Mouse (Mus musculus) hindbrain, embryonic 16.5 days (tissue): Measurements from ENCODE around the gene Sh3pxd2b. TPM values are rescaled to one million over a fixed set of nuclear protein-coding genes. Genes with fewer than 3 reads are reported as not detected.

Experiments used
- ATAC-seq: fragments of 200-750 bp; cut with Nextera tagmentation; 2 replicates; pipeline ENCODE4 v1.8.0; 2017; ENCODE audit warnings: moderate TSS enrichment, moderate library complexity
- H3K27ac ChIP-seq: fragments of 300-500 bp; sonication (generic); 2 replicates; pipeline ENCODE4 v1.5.1; 2014; ENCODE audit warnings: low read depth, mild to moderate bottlenecking, control low read depth, low read length, moderate library complexity
- H3K27me3 ChIP-seq: fragments of 300-500 bp; sonication (generic); replicated peaks from 2 replicates; pipeline ENCODE4 v1.6.1; 2014; ENCODE audit warnings: low read length; ENCODE audit not compliant: control insufficient read depth, insufficient read depth
- H3K36me3 ChIP-seq: fragments of 300-500 bp; sonication (generic); 2 replicates; pipeline ENCODE4 v1.6.1; 2014; ENCODE audit warnings: mild to moderate bottlenecking, low read length, moderate library complexity, mixed read lengths; ENCODE audit not compliant: control insufficient read depth, insufficient read depth
- H3K4me1 ChIP-seq: fragments of 300-500 bp; sonication (generic); 2 replicates; pipeline ENCODE4 v1.6.1; 2014; ENCODE audit warnings: low read depth, low read length; ENCODE audit not compliant: control insufficient read depth, insufficient read depth
- H3K4me2 ChIP-seq: fragments of 300-500 bp; sonication (generic); 2 replicates; pipeline ENCODE4 v1.6.1; 2014; ENCODE audit warnings: mild to moderate bottlenecking, low read length, control low read depth, moderate library complexity
- H3K4me3 ChIP-seq: fragments of 300-500 bp; sonication (generic); 2 replicates; pipeline ENCODE4 v1.5.1; 2014; ENCODE audit warnings: mild to moderate bottlenecking, low read length, control low read depth, moderate library complexity
- H3K9ac ChIP-seq: fragments of 300-500 bp; sonication (generic); 2 replicates; pipeline ENCODE4 v1.6.1; 2014; ENCODE audit warnings: low read depth, mild to moderate bottlenecking, control low read depth, low read length, moderate library complexity
- H3K9me3 ChIP-seq: fragments of 300-500 bp; sonication (generic); 2 replicates; pipeline ENCODE4 v1.6.1; 2014; ENCODE audit warnings: mild to moderate bottlenecking, low read length, moderate library complexity; ENCODE audit not compliant: control insufficient read depth
- WGBS: fragments of 180-500 bp; shearing (Covaris S2); extraction: QIAGEN DNeasy Blood & Tissue Kit; methylation state at CpG from one replicate; pipeline ENCODE4 v1.1.7; 2014; 5-methylcytosine and 5-hydroxymethylcytosine counted together
- polyA plus RNA-seq: library from polyadenylated mRNA; unstranded; fragments of >200 nt; fragmentation: Nextera tagmentation; extraction: Ambion mirVana; gene quantifications from 2 replicates; pipeline ENCODE4 v1.2.1, GENCODE M21; 2015

Sh3pxd2b gene
- polyA plus RNA-seq, 1 experiment from 2014 or later, result 15.8 TPM

GRCm38 (mm10) chr11:32307006-32307405 is 40.6 kb upstream of the Sh3pxd2b start:
- Histone ChIP-seq H3K4me3 (no peak overlapping the region), H3K36me3 (no peaks in the 10 kb centered on the region), H3K9ac (no peak overlapping the region), H3K9me3 (no peaks in the 10 kb centered on the region), H3K4me2 (no peak overlapping the region), H3K27ac (no peak overlapping the region), H3K4me1 (no peaks in the 10 kb centered on the region; the same call in 1 of the 2 replicates), H3K27me3 (no peaks in the 10 kb centered on the region)
- ATAC-seq, result no peak
- WGBS, result 75% methylated on average over 1 of the region's 1 CpGs

DNA sequence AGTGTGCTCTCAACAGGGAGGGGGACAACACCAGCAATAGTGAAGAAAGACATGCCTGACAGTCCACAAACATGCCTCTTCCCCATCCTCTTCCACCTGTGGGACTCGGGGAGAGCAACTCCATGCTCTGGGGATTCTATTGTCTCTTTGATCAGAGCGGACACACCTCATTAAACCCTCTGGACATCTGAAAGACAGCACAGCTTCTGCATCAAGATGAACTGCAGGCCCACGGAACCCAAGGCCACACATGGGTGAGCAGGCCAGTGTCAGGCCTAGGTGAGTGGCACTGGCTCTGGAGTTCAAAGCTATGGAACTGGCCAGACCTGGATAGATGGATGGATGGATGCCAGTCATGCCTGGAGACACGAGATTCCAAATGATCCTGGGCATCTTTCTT is 38.2 kb upstream of the Sh3pxd2b start:
- Histone ChIP-seq H3K27ac (no peak overlapping the region), H3K9me3 (no peaks in the 10 kb centered on the region), H3K4me3 (no peak overlapping the region), H3K4me2 (no peak overlapping the region), H3K9ac (no peak overlapping the region), H3K27me3 (no peaks in the 10 kb centered on the region), H3K4me1 (no peaks in the 10 kb centered on the region), H3K36me3 (no peaks in the 10 kb centered on the region)
- WGBS, result 40% methylated on average over 4 of the region's 4 CpGs
- ATAC-seq, result no peak

DNA sequence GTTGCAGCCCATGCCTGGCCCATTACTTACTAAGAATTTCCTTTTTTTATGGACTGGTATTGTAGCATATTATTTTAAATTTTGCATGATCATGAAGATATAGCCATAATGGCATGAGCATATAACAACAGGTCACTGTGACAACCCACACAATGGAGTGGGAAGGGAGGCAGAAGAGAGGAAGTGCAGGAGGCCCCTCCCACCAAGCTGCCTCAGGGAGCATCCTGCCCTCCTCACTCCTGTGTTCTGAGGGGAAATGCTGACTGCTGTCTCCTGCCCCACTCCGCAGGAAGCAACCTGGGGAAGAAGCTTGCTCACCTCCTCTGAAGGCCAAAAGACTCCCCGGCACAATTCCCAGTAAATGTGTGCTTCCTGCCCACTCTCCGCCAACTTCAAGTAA is 37.7 kb upstream of the Sh3pxd2b start:
- Histone ChIP-seq H3K4me3 (no peak overlapping the region), H3K9ac (no peak overlapping the region), H3K9me3 (no peaks in the 10 kb centered on the region), H3K36me3 (no peaks in the 10 kb centered on the region), H3K4me1 (no peaks in the 10 kb centered on the region), H3K27ac (no peak overlapping the region), H3K4me2 (no peak overlapping the region), H3K27me3 (no peaks in the 10 kb centered on the region)
- no peak for ATAC-seq
- 76% methylated on average over 3 of the region's 3 CpGs for WGBS

DNA sequence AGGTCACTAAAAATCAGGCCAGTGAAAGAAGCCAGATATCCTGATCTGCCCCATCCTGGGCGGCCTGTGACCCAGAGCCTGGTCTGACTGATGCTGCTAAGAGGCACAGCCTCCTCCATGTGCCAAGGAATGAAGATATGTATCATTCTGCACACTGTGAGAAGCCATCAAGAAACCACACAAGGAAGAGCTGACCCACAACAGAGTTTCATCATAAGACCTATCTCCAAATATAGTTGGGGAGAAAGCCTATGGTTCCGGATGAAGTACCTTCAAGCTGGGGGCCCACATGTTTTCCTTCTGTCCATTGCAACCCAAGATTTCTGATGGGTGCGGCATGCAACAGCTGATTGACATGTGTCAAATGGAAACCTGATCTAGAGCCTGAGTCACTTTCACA is 31.6 kb upstream of the Sh3pxd2b start:
- Histone ChIP-seq H3K27ac (no peak overlapping the region), H3K9ac (no peak overlapping the region), H3K27me3 (no peaks in the 10 kb centered on the region), H3K4me1 (no peaks in the 10 kb centered on the region), H3K4me3 (no peak overlapping the region), H3K9me3 (no peaks in the 10 kb centered on the region), H3K36me3 (no peaks in the 10 kb centered on the region), H3K4me2 (no peak overlapping the region)
- 87% methylated on average over 3 of the region's 3 CpGs for WGBS
- no peak for ATAC-seq

DNA sequence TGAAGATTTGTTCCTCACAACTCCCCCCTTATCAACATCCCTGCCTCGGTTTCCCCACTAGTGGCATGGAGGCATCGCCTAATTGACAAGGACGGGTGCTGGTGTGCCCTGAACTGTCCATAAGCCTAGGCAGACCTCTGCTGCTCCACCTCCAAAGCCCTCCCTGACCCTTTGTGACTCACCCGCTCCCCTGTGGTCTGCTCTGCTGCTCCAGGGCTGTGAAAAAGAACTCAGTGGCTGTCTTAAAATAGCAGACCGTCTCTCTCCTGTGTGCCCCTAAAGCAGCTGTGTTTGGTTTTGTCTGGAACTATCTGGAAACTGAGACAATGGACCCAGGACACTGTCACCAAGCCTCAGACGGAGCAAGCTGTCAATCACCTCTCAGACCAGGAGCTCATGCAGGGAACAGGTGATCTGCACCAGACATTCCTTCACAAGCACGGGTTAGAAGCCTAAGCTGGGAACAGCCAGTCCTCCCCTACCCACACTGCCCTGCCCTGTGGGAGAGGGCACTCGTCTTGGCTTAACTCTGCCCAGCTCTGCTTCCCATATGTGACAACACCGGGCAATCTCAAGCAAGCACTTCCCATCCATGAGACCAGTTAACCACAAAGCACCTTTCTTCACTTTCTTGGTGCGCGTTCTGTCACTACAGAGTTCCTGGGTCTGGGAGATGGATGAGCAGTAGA is 27.0 kb upstream of the Sh3pxd2b start:
- no peak overlapping the region; the same call in 1 of the 2 replicates for H3K9ac ChIP-seq
- no peak for ATAC-seq
- no peaks in the 10 kb centered on the region for H3K36me3 ChIP-seq
- H3K9me3 ChIP-seq, result no peaks in the 10 kb centered on the region
- no peak overlapping the region for H3K4me2 ChIP-seq
- no peak overlapping the region for H3K4me3 ChIP-seq
- no peaks in the 10 kb centered on the region for H3K4me1 ChIP-seq
- 62% methylated on average over 11 of the region's 11 CpGs for WGBS
- H3K27me3 ChIP-seq, result no peaks in the 10 kb centered on the region
- H3K27ac ChIP-seq, result no peak overlapping the region

DNA sequence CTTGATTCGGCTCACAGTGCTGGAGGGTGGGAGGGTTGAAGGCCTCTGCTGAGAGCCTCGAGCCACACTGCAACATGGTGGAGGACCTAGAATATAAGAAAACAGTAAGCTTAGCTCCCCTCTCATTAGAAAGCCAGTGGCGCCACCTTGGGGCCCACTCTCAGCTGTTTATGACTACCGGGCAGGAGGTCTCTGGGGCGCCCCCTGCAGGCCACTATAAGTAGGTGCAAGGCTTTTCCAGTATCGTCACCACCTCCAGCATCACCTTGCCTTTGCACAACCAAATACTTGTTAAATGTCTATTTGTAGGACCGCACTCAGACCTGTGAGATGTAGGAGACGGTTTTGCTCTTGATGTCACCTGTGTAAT is 26.4 kb upstream of the Sh3pxd2b start:
- H3K9ac ChIP-seq, result no peak overlapping the region
- H3K36me3 ChIP-seq, result no peaks in the 10 kb centered on the region
- H3K4me3 ChIP-seq, result no peak overlapping the region
- H3K27ac ChIP-seq, result no peak overlapping the region
- no peak overlapping the region for H3K4me2 ChIP-seq
- H3K27me3 ChIP-seq, result no peaks in the 10 kb centered on the region
- no peaks in the 10 kb centered on the region for H3K9me3 ChIP-seq
- no peaks in the 10 kb centered on the region for H3K4me1 ChIP-seq
- 39% methylated on average over 8 of the region's 8 CpGs for WGBS
- no peak for ATAC-seq

GRCm38 (mm10) chr11:32324609-32325008 is 23.0 kb upstream of the Sh3pxd2b start:
- WGBS, result 11% methylated on average over 15 of the region's 15 CpGs
- no peaks in the 10 kb centered on the region for H3K36me3 ChIP-seq
- no peaks in the 10 kb centered on the region for H3K27me3 ChIP-seq
- no peaks in the 10 kb centered on the region for H3K9me3 ChIP-seq
- peak overlapping the region; percentile 47 for H3K9ac ChIP-seq
- ATAC-seq, result peak; percentile 89
- H3K4me1 ChIP-seq, result no peaks in the 10 kb centered on the region
- H3K4me3 ChIP-seq, result no peak overlapping the region
- no peak overlapping the region for H3K27ac ChIP-seq
- peak overlapping the region; percentile 40 for H3K4me2 ChIP-seq

DNA sequence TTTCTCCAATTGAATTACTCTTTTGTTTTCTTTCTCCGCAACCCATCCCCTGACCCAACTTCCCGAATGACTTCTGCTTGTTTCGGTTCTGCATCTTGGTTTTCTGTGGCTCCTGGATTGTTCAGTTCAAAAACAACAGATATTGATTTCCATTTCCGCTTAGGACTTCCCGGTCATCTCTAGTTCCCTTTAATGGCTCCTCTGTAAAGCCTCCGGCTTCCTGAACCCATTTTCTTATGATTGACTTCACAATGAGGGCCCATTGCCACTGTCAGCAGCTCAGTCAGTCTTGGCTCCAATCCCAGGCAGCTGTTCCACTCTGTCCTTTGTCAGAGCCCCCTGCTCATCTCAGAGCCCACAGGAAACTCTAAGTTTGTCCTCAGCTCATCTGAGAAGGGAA is 16.5 kb upstream of the Sh3pxd2b start:
- peaks cover 5% of the 10 kb centered on the region for H3K4me1 ChIP-seq
- H3K27ac ChIP-seq, result no peak overlapping the region
- H3K9ac ChIP-seq, result no peak overlapping the region
- no peak overlapping the region for H3K4me2 ChIP-seq
- H3K27me3 ChIP-seq, result no peaks in the 10 kb centered on the region
- H3K9me3 ChIP-seq, result no peaks in the 10 kb centered on the region
- H3K4me3 ChIP-seq, result no peak overlapping the region
- no peaks in the 10 kb centered on the region for H3K36me3 ChIP-seq
- ATAC-seq, result peak; percentile 73
- WGBS, result 28% methylated on average over 6 of the region's 6 CpGs

DNA sequence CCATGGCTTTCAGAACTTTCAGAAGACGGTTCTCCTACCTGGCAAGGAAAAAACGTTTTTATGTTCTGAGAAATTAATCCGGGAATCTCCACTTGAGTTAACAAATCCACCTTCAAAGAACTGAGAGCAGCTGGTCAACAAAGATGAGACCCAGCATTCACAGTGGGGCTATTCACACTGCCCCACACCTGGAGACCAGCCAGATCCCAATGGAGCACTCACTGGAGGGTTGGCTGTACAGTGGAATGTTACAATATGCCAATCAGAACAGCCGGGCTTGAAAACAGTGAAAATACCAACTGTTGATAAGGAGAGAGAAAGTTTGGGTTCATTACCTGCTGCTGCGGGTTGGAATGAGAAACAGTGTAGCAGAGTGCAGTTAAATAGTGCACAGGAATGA is 15.8 kb upstream of the Sh3pxd2b start:
- peaks cover 5% of the 10 kb centered on the region for H3K4me1 ChIP-seq
- no peak overlapping the region for H3K4me2 ChIP-seq
- H3K4me3 ChIP-seq, result no peak overlapping the region
- WGBS, result 51% methylated on average over 5 of the region's 5 CpGs
- no peaks in the 10 kb centered on the region for H3K9me3 ChIP-seq
- H3K9ac ChIP-seq, result no peak overlapping the region
- H3K27ac ChIP-seq, result no peak overlapping the region
- no peak; the same call in 1 of the 2 replicates for ATAC-seq
- no peaks in the 10 kb centered on the region for H3K36me3 ChIP-seq
- no peaks in the 10 kb centered on the region for H3K27me3 ChIP-seq

- 62% methylated on average over 2 of the region's 2 CpGs for WGBS
- Histone ChIP-seq H3K9ac (no peak overlapping the region), H3K36me3 (no peaks in the 10 kb centered on the region), H3K4me2 (no peak overlapping the region), H3K4me3 (no peak overlapping the region), H3K4me1 (peaks cover 5% of the 10 kb centered on the region), H3K27me3 (no peaks in the 10 kb centered on the region), H3K27ac (no peak overlapping the region), H3K9me3 (no peaks in the 10 kb centered on the region)
- no peak for ATAC-seq
Observed at GRCm38 (mm10) chr11:32333235-32333634, 14.4 kb upstream of the Sh3pxd2b start.
